Mouse (Mus musculus): ENCODE measurements around the gene Galntl6. TPM values are rescaled to one million over a fixed set of nuclear protein-coding genes. Genes with fewer than 3 reads are reported as not detected.

Galntl6 gene
- polyA plus RNA-seq, 1 experiment from 2014 or later: 6.8 TPM

- Histone ChIP-seq H3K4me3 (replicated peaks) (no peak overlapping the region), H3K27ac (no peak overlapping the region), H3K4me2 (replicated peaks) (no peak overlapping the region), H3K27me3 (peaks cover 7% of the 10 kb centered on the region; the same call in 1 of the 2 replicates), H3K9me3 (no peaks in the 10 kb centered on the region), H3K9ac (replicated peaks) (no peak overlapping the region), H3K4me1 (replicated peaks) (no peaks in the 10 kb centered on the region), H3K36me3 (no peaks in the 10 kb centered on the region)
- ATAC-seq: no peak
- 80% methylated on average over 2 of the region's 2 CpGs for WGBS
Observed at GRCm38 (mm10) chr8:57941113-57941512, 971.3 kb downstream of the Galntl6 start.

- Histone ChIP-seq H3K9me3 (no peaks in the 10 kb centered on the region), H3K9ac (replicated peaks) (no peak overlapping the region), H3K4me2 (replicated peaks) (no peak overlapping the region)
Observed at GRCm38 (mm10) chr8:57939856-57940420, 972.5 kb downstream of the Galntl6 start.

GRCm38 (mm10) chr8:57939177-57939855 lies 973.1 kb downstream of the Galntl6 start:
- H3K4me1 ChIP-seq (replicated peaks): no peaks in the 10 kb centered on the region
- H3K27ac ChIP-seq: no peak overlapping the region
- peak; percentile 46 for ATAC-seq
- no peak overlapping the region for H3K4me3 ChIP-seq (replicated peaks)
- H3K36me3 ChIP-seq: no peaks in the 10 kb centered on the region
- H3K9ac ChIP-seq (replicated peaks): no peak overlapping the region
- H3K9me3 ChIP-seq: no peaks in the 10 kb centered on the region
- peaks cover 7% of the 10 kb centered on the region; the same call in 1 of the 2 replicates for H3K27me3 ChIP-seq
- WGBS: 20% methylated on average over 8 of the region's 8 CpGs
- no peak overlapping the region for H3K4me2 ChIP-seq (replicated peaks)

More at GRCm38 (mm10) chr8:57939856-57940420, 972.5 kb downstream of the Galntl6 start:
- ATAC-seq: no peak
- 79% methylated on average over 5 of the region's 5 CpGs for WGBS
- no peaks in the 10 kb centered on the region for H3K4me1 ChIP-seq (replicated peaks)
- no peaks in the 10 kb centered on the region for H3K36me3 ChIP-seq
- no peak overlapping the region for H3K4me3 ChIP-seq (replicated peaks)
- H3K27me3 ChIP-seq: peaks cover 7% of the 10 kb centered on the region; the same call in 1 of the 2 replicates
- no peak overlapping the region for H3K27ac ChIP-seq

GRCm38 (mm10) chr8:57927074-57927473 lies 985.4 kb downstream of the Galntl6 start:
- no peak overlapping the region for H3K9ac ChIP-seq (replicated peaks)
- peaks cover 22% of the 10 kb centered on the region for H3K4me1 ChIP-seq (replicated peaks)
- H3K36me3 ChIP-seq: no peaks in the 10 kb centered on the region
- peaks cover 3% of the 10 kb centered on the region; the same call in 1 of the 2 replicates for H3K27me3 ChIP-seq
- ATAC-seq: no peak
- no peak overlapping the region for H3K4me2 ChIP-seq (replicated peaks)
- no peak overlapping the region for H3K27ac ChIP-seq
- 83% methylated on average over 6 of the region's 6 CpGs for WGBS
- H3K4me3 ChIP-seq (replicated peaks): no peak overlapping the region
- H3K9me3 ChIP-seq: no peaks in the 10 kb centered on the region

- Histone ChIP-seq H3K9ac (replicated peaks) (no peak overlapping the region), H3K4me2 (replicated peaks) (no peak overlapping the region), H3K4me1 (replicated peaks) (peaks cover 46% of the 10 kb centered on the region), H3K9me3 (no peaks in the 10 kb centered on the region), H3K27me3 (peaks cover 3% of the 10 kb centered on the region; the same call in 1 of the 2 replicates), H3K4me3 (replicated peaks) (no peak overlapping the region), H3K27ac (no peak overlapping the region), H3K36me3 (no peaks in the 10 kb centered on the region)
- ATAC-seq: no peak
- 18% methylated on average over 6 of the region's 6 CpGs for WGBS
Observed at GRCm38 (mm10) chr8:57923556-57923955, 988.9 kb downstream of the Galntl6 start.

GRCm38 (mm10) chr8:57923130-57923529 lies 989.3 kb downstream of the Galntl6 start:
- Histone ChIP-seq H3K9me3 (no peaks in the 10 kb centered on the region), H3K27me3 (peaks cover 3% of the 10 kb centered on the region; the same call in 1 of the 2 replicates), H3K36me3 (no peaks in the 10 kb centered on the region), H3K9ac (replicated peaks) (no peak overlapping the region), H3K4me3 (replicated peaks) (no peak overlapping the region), H3K27ac (0 out of 2 replicates have a peak overlapping the region, but pooled peaks have one; percentile 68), H3K4me2 (replicated peaks) (no peak overlapping the region), H3K4me1 (replicated peaks) (peaks cover 46% of the 10 kb centered on the region)
- 40% methylated on average over 6 of the region's 6 CpGs for WGBS
- no peak; the same call in 1 of the 2 replicates for ATAC-seq

- Histone ChIP-seq H3K4me1 (replicated peaks) (peaks cover 46% of the 10 kb centered on the region), H3K36me3 (no peaks in the 10 kb centered on the region), H3K27ac (peak overlapping the region; percentile 68), H3K27me3 (peaks cover 3% of the 10 kb centered on the region; the same call in 1 of the 2 replicates), H3K9me3 (no peaks in the 10 kb centered on the region), H3K4me3 (replicated peaks) (no peak overlapping the region), H3K9ac (replicated peaks) (no peak overlapping the region), H3K4me2 (replicated peaks) (no peak overlapping the region)
- WGBS: 26% methylated on average over 6 of the region's 6 CpGs
- no peak for ATAC-seq
Observed at GRCm38 (mm10) chr8:57922214-57923070, 990.0 kb downstream of the Galntl6 start.

- no peaks in the 10 kb centered on the region for H3K9me3 ChIP-seq
- H3K4me1 ChIP-seq (replicated peaks): peaks cover 46% of the 10 kb centered on the region
- WGBS: 54% methylated on average over 3 of the region's 3 CpGs
- H3K36me3 ChIP-seq: no peaks in the 10 kb centered on the region
- no peak overlapping the region for H3K4me2 ChIP-seq (replicated peaks)
- H3K9ac ChIP-seq (replicated peaks): no peak overlapping the region
- no peak overlapping the region for H3K4me3 ChIP-seq (replicated peaks)
- H3K27me3 ChIP-seq: peaks cover 15% of the 10 kb centered on the region
- ATAC-seq: no peak
- H3K27ac ChIP-seq: no peak overlapping the region
Observed at GRCm38 (mm10) chr8:57920326-57920903, 992.0 kb downstream of the Galntl6 start.

- H3K36me3 ChIP-seq: no peaks in the 10 kb centered on the region
- peak; percentile 87 for ATAC-seq
- no peak overlapping the region for H3K4me3 ChIP-seq (replicated peaks)
- H3K4me1 ChIP-seq (replicated peaks): peaks cover 43% of the 10 kb centered on the region
- WGBS: 23% methylated on average over 9 of the region's 9 CpGs
- peak overlapping the region; percentile 64 for H3K27ac ChIP-seq
- H3K9ac ChIP-seq (replicated peaks): no peak overlapping the region
- no peaks in the 10 kb centered on the region for H3K9me3 ChIP-seq
- H3K27me3 ChIP-seq: peaks cover 16% of the 10 kb centered on the region
- H3K4me2 ChIP-seq (replicated peaks): peak overlapping the region; percentile 13; the same call in 1 of the 2 replicates
Observed at GRCm38 (mm10) chr8:57918720-57919640, 993.5 kb downstream of the Galntl6 start.

- no peaks in the 10 kb centered on the region for H3K27me3 ChIP-seq
- no peak overlapping the region for H3K4me2 ChIP-seq (replicated peaks)
- WGBS: 94% methylated on average over 5 of the region's 5 CpGs
- H3K9me3 ChIP-seq: no peaks in the 10 kb centered on the region
- H3K9ac ChIP-seq (replicated peaks): no peak overlapping the region
- no peak for ATAC-seq
- H3K36me3 ChIP-seq: no peaks in the 10 kb centered on the region
- 0 out of 2 replicates have a peak, but pooled peaks cover 3% of the 10 kb centered on the region for H3K4me1 ChIP-seq (replicated peaks)
- H3K4me3 ChIP-seq (replicated peaks): no peak overlapping the region
- no peak overlapping the region for H3K27ac ChIP-seq
Observed at GRCm38 (mm10) chr8:57893360-57893759, 1019.1 kb downstream of the Galntl6 start.

GRCm38 (mm10) chr8:57892115-57892514 lies 1020.3 kb downstream of the Galntl6 start:
- Histone ChIP-seq H3K27me3 (no peaks in the 10 kb centered on the region), H3K4me2 (replicated peaks) (no peak overlapping the region), H3K36me3 (no peaks in the 10 kb centered on the region), H3K27ac (no peak overlapping the region), H3K9me3 (no peaks in the 10 kb centered on the region), H3K4me1 (replicated peaks) (0 out of 2 replicates have a peak, but pooled peaks cover 3% of the 10 kb centered on the region), H3K4me3 (replicated peaks) (no peak overlapping the region), H3K9ac (replicated peaks) (no peak overlapping the region)
- no peak for ATAC-seq
- WGBS: 88% methylated on average over 5 of the region's 5 CpGs
